Mouse (Mus musculus) Patski (cell line): Measurements from ENCODE around the gene Krt13. TPM values are rescaled to one million over a fixed set of nuclear protein-coding genes. Genes with fewer than 3 reads are reported as not detected.

ENCODE experiments used
- ATAC-seq: fragments of 100-300 bp; one replicate; pipeline ENCODE4 v1.8.0; 2021
- CTCF ChIA-PET: fragments of 350-600 bp; sonication (Branson Sonifier 250); formaldehyde crosslinking; loops from one replicate; lab custom pipeline; 2022; ENCODE audit warnings: inconsistent platforms; lab: Charles Lee
- POLR2A ChIA-PET: fragments of 350-600 bp; sonication (Branson Sonifier 250); formaldehyde crosslinking; loops from one replicate; lab custom pipeline; 2022; ENCODE audit warnings: antibody characterized with exemption, inconsistent platforms; lab: Charles Lee
- DNase-seq: peaks from one replicate; pipeline ENCODE4 v3.0.0-alpha.2; 2011; ENCODE audit warnings: low read depth, low spot score
- H3K27me3 ChIP-seq: fragments of 371-371 bp; one replicate; pipeline ENCODE4 v1.5.1; 2021
- CTCF ChIP-seq: fragments of 100-300 bp; IDR thresholded peaks from one replicate; pipeline ENCODE4 v1.5.1; 2021
- in situ Hi-C: fragments of 300-500 bp; cut with MboI; formaldehyde crosslinking; loops from 3 replicates; pipeline ENCODE4 v1.11.1; 2018; ENCODE audit warnings: low pct_unique_long_range_greater_than_20kb, mixed read lengths
- polyA plus RNA-seq: library from polyadenylated mRNA; unstranded; gene quantifications from one replicate; pipeline ENCODE4 v1.2.3, GENCODE M21; 2021

Gene Krt13
- polyA plus RNA-seq, 1 experiment from 2014 or later = not detected

DNA sequence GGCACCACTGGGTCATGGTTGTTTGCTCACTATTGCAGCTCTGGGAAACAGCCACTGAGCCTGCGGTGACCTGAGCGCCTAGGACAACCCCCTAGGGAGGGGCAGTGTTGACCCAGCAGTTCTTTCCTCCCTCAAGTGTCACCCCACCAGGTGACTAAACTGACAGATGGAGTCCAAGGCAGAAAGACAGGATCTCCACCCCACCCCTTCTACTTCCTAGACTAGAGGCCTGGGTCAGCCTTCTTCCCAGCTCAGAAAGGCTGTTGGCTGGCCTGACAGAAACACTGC, 7.7 kb downstream of the Krt13 start:
- in situ Hi-C loops = no loop called here
- POLR2A ChIA-PET = no interaction called here
- no peak for ATAC-seq

DNA sequence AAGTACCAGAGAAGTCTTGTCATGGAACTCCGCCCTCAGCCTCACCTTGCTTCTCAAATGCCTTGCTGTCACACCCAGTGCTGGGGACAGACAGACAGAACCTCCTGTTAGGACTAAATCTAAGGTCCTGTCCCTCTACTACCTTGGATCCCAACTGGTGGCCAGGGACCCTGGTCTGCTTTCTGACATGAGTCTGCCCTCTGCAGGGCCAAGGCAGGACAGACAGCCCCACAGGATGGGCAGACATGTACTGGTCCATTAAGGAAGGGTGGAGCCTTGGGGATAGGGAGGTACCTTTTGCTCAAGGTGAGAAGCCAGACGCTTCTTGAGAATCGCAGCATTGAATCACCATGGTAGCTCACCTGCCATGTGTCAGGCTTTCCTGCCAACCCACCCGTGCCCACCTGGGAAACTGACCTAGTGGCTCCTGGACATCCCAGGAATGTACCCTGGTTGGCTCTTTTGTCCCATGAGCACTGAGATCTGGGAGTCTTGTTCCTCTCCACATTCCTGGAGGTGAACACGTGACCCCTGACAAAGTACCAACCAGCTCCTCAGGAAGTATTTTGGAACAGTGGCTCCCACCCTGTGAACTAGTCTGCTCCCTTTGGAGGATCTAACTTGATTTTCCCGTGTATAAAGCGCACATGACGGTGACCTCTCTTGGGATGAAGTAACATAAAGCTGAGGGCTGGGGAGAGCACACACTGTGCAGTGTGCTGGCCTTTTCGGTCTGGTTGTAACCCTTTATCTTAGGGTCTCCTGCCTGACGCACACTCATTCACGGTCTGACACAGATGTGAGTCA, 8.2 kb downstream of the Krt13 start:
- ATAC-seq = no peak
- no peak for TF ChIP-seq CTCF
- in situ Hi-C loops = no loop called here
- ChIA-PET POLR2A (no interaction called here), CTCF (interaction anchor here (0.5 to 1.3 kb wide), 2 partner anchors 12 to 170 kb away, joined by 3 read pairs; no protein-coding TSS in a partner anchor)
- H3K27me3 ChIP-seq = no peaks in the 10 kb centered on the region
- no peak for DNase-seq

More for the DNA sequence above, 7.7 kb downstream of the Krt13 start:
- DNase-seq = no peak
- H3K27me3 ChIP-seq = no peaks in the 10 kb centered on the region
- no peak for TF ChIP-seq CTCF
- CTCF ChIA-PET = interaction anchor here (0.5 to 1.3 kb wide), 3 partner anchors 11 to 171 kb away, joined by 3 read pairs; no protein-coding TSS in a partner anchor

DNA sequence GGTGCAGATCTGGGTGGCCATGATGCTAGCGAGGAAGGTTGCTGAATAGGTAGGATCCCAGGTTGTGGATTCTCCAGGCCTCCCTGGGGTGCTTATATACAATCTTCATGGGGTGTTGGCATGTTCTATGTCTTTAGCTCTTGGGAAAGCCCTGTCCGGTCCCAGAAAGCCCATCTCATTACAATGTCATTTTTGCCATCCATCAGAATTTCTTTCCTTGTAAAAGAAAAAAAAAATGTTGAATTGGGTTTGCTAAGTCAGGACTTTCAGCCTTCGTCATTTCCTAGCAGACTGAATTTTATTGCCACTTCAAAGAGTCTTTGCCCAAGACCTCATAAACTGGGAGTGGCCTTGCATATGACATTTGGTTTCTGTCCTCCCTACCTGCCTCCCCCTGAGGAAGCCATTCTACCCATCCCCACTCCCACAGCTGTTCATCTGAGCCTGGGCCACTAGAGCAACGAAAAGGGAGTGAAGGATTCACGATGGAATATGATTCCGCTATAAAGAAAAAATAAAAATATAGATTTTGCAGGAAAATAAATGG, 15.7 kb downstream of the Krt13 start, which contains the start of gene Krt36:
Gene Krt36 (minus strand): TSS at position 51 of the 547 bp plus-strand sequence.
- ChIA-PET CTCF (no interaction called here), POLR2A (no interaction called here)
- no peak for TF ChIP-seq CTCF
- H3K27me3 ChIP-seq = no peaks in the 10 kb centered on the region
- DNase-seq = no peak
- in situ Hi-C loops = no loop called here
- ATAC-seq = no peak

DNA sequence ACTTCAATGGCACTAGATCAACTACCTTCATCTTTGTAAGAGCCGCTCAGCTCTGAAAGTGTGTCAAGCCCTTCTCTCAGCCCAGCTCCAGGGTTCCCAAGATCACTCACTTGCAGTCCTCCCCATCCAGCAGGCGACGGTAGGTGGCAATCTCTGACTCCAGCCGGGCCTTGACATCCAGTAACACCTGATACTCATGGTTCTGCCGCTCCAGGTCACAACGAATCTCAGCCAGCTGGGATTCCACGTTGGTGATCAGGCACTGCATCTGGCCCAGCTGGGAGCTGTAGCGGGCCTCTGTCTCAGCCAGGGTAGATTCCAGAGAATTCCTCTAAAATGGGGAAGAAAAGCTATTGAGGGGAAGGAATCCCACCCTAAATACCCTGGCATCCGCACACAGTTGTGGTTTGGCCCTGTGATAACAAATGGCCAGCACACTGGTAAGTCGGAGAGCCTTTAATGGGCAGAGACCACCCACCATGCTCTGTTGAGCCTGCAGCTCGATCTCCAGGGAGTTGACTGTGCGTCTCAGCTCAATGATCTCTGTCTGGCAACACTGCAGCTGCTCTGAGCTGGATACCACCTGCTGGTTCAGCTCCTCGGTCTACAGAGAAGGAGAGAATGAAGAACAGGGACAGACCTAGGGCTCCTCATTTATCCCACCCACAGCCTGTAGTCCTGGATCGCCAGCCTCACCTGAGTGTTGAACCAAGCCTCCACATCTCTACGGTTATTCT, 18.5 kb downstream of the Krt13 start:
- no peaks in the 10 kb centered on the region for H3K27me3 ChIP-seq
- DNase-seq (no peak), ATAC-seq (no peak)
- CTCF ChIA-PET = no interaction called here
- POLR2A ChIA-PET = no interaction called here
- no peak for TF ChIP-seq CTCF
- in situ Hi-C loops = no loop called here

DNA sequence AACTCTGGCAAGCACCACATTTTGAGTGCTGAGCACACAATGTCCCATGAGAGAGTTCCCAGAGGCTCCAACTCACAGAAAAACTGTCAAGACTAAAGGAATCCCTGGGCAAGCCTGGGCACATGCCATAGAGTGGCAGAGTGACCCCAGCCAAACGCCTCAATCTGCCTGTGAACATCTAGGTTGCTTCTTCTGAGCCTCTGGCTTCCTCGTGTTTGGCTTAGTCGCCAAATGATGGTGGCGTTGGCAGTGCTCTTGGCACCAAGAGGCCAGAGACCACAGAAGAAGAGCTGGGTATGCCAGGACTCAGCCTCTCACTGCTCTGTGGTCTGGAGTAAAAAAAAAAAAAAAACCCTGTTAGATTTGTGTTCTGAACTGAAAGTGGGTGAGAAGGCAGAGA, 21.0 kb downstream of the Krt13 start:
- POLR2A ChIA-PET = no interaction called here
- no peak for ATAC-seq

DNA sequence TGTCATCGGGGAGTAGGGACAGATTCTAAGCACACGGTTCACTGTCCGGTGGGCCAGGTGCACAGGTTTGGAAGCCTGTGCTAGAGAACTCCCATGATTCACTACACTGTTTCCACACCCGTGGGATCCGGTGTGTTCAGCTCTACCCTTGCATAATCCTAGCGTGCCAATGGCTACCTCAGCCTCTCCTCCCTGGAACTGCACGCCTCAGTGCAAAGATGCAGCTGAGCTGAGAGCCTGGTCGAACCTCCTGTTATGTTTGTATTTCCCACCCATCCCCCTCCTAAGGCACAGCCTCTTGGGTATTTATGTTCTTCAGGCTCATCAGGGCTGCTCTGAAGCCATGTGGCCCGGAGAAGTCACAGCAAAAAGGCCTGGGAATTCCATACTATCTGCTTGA, 23.5 kb downstream of the Krt13 start:
- no peak for TF ChIP-seq CTCF
- in situ Hi-C loops = no loop called here
- POLR2A ChIA-PET = no interaction called here
- CTCF ChIA-PET = no interaction called here
- H3K27me3 ChIP-seq = peaks cover 7% of the 10 kb centered on the region
- DNase-seq (no peak), ATAC-seq (no peak)

More for the DNA sequence above, 21.0 kb downstream of the Krt13 start:
- CTCF ChIA-PET = no interaction called here
- no peak for DNase-seq
- H3K27me3 ChIP-seq = no peaks in the 10 kb centered on the region
- TF ChIP-seq CTCF = no peak
- in situ Hi-C loops = no loop called here

DNA sequence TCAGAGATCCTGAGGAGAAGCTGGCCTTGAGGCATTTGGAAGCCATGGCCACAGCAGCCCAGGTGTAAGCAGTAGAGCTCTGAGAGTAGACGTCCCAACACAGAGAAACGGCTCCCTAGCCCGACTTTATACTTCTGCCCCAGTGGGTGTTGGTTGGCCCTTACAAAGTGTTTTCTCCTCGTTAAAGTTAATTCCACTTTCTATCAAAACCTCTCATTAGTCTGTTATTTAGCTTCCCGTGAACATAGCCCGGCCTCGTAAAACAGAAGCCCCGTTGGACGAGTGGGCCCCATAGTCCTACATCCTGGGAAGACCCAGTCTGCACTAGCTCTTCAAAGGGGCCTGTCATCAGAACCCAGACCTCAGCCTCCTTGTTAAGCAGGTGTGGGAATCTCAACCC, 25.2 kb downstream of the Krt13 start, which contains the start of gene Krt35:
Gene Krt35 (minus strand): TSS at position 101 of the 400 bp plus-strand sequence.
- ATAC-seq = no peak
- DNase-seq = no peak
- TF ChIP-seq CTCF = no peak
- ChIA-PET CTCF (interaction anchor here (1.4 kb wide), 1 partner anchor 73 kb away, joined by 3 read pairs; no protein-coding TSS in a partner anchor), POLR2A (no interaction called here)
- in situ Hi-C loops = no loop called here
- peaks cover 7% of the 10 kb centered on the region for H3K27me3 ChIP-seq

DNA sequence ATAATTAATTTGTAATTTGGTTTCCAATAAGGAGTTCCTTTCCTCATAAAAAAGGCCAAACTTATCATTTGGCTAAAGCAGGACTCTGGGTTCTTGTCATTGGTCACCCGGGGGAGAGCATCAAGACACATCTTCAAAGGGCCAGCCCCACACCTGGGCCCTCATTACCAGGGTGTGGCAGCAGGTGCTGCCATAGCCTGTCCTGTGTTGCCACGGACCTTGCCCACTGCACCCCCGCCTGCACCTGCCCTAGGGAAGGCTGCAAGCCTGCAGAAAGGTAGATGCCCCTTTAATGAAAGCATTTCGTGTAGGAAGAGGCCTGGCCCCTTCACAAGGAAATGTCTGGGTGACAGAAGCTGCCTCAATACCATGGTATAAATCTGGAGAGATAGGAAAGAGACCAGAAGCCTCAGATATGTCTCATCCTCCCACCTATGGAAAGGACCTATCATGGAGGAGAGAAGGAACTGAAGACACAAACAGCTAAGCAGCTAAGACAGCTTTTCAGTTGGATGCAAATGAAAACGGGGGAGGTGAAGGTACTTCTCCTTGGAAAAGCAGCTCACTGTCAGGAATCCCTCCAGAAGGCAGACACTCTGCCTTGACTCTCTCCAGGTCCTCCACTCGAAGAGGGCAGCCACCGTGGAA, 32.9 kb downstream of the Krt13 start:
- POLR2A ChIA-PET = no interaction called here

DNA sequence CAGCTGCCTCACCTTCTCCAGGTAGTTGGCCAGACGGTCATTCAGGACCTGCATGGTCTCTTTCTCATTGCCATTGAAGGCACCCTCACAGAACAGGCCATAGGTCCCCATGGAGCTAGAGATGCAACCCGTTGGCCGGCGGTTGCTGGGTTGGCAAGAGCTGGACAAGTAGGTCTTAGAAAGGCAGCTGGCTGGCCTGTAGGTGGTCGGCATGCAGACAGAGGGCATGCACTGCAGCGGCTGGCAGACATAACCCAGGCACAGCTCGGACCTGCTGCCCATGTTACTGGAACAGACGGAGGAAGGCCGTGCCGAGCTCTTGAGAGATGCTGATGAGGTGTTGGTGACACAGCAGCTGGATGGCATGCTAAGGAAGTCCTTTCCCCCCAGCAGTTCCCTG, 33.5 kb downstream of the Krt13 start, which contains the start of gene Krt32:
Gene Krt32 (minus strand): TSS at position 366 of the 400 bp plus-strand sequence.
- H3K27me3 ChIP-seq = no peaks in the 10 kb centered on the region
- in situ Hi-C loops = no loop called here
- DNase-seq = no peak
- ChIA-PET CTCF (interaction anchor here (1.0 kb wide), 1 partner anchor 20 kb away, joined by 3 read pairs; no protein-coding TSS in a partner anchor), POLR2A (no interaction called here)
- no peak for TF ChIP-seq CTCF
- ATAC-seq = no peak

More for the DNA sequence above, 32.9 kb downstream of the Krt13 start:
- no peak for DNase-seq
- CTCF ChIA-PET = no interaction called here
- no peak for TF ChIP-seq CTCF
- in situ Hi-C loops = no loop called here
- H3K27me3 ChIP-seq = no peaks in the 10 kb centered on the region
- no peak for ATAC-seq

DNA sequence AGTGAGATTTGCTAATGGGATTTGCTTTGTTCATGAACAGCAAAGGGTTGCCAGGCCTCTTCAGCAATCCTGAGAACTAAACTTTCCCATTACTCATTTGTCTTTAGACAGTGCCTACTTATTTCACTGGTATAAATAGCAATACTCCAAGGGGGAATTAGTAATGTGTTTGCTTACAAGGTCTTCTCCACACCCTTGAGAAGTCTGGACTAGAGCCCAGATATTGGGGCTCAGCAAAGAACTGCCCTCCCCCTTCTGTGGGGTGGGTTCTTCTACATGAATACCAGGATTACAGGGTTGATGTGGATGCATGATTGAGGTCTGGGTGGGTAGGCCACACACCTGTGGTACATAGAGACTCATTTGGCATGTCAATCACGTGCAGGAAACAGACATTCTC, 47.5 kb downstream of the Krt13 start:
- DNase-seq (no peak), ATAC-seq (no peak)
- CTCF ChIA-PET = no interaction called here
- TF ChIP-seq CTCF = no peak
- in situ Hi-C loops = no loop called here
- H3K27me3 ChIP-seq = peaks cover 4% of the 10 kb centered on the region
- POLR2A ChIA-PET = interaction anchor here (0.5 kb wide), 1 partner anchor 106 kb away, joined by 3 read pairs; no protein-coding TSS in a partner anchor

Other genes starting within 250 kb of the Krt13 start
- gene Krtap9-1, start 248.2 kb downstream of the Krt13 start, polyA plus RNA-seq = not detected
- gene Gm11567, start 242.4 kb downstream of the Krt13 start, polyA plus RNA-seq = not detected
- gene Krtap31-1, start 213.6 kb downstream of the Krt13 start, polyA plus RNA-seq = not detected
- not detected for gene Gm11565, start 206.8 kb downstream of the Krt13 start, polyA plus RNA-seq
- not detected for gene Krtap31-2, start 185.3 kb downstream of the Krt13 start, polyA plus RNA-seq
- not detected for gene Krtap9-5, start 173.1 kb downstream of the Krt13 start, polyA plus RNA-seq
- gene Krtap29-1, start 142.5 kb downstream of the Krt13 start, polyA plus RNA-seq = not detected
- not detected for gene Krtap16-1, start 135.0 kb downstream of the Krt13 start, polyA plus RNA-seq
- gene Krtap17-1, start 127.6 kb downstream of the Krt13 start, polyA plus RNA-seq = not detected
- gene Krt33a, start 105.4 kb downstream of the Krt13 start, polyA plus RNA-seq = not detected
- 0.18 TPM for gene Krt33b, start 91.7 kb downstream of the Krt13 start, polyA plus RNA-seq
- not detected for gene Krt34, start 80.0 kb downstream of the Krt13 start, polyA plus RNA-seq
- not detected for gene Krt31, start 71.0 kb downstream of the Krt13 start, polyA plus RNA-seq
- gene Krt32, start 33.3 kb downstream of the Krt13 start, polyA plus RNA-seq = not detected
- not detected for gene Krt35, start 25.3 kb downstream of the Krt13 start, polyA plus RNA-seq
- gene Krt36, start 15.9 kb downstream of the Krt13 start, polyA plus RNA-seq = not detected
- 0.74 TPM for gene Krt15, start 14.4 kb upstream of the Krt13 start, polyA plus RNA-seq
- not detected for gene Krt19, start 27.1 kb upstream of the Krt13 start, polyA plus RNA-seq
- not detected for gene Krt9, start 71.7 kb upstream of the Krt13 start, polyA plus RNA-seq
- gene Krt14, start 86.0 kb upstream of the Krt13 start, polyA plus RNA-seq = not detected
- gene Krt16, start 127.3 kb upstream of the Krt13 start, polyA plus RNA-seq = not detected
- 0.10 TPM for gene Krt17, start 139.5 kb upstream of the Krt13 start, polyA plus RNA-seq
- 0.08 TPM for gene Krt42, start 148.3 kb upstream of the Krt13 start, polyA plus RNA-seq
- 674 TPM for gene Eif1, start 198.3 kb upstream of the Krt13 start, polyA plus RNA-seq
- gene Gast, start 212.8 kb upstream of the Krt13 start, polyA plus RNA-seq = not detected
- 23.9 TPM for gene Hap1, start 234.6 kb upstream of the Krt13 start, polyA plus RNA-seq